Mouse (Mus musculus): ENCODE measurements at regions not wholly inside any gene's neighbourhood (a gene's known extent, or its start where the extent isn't known, plus 50 kb on each side); places are given as distances from the start of the nearest gene placed in this dataset.

DNA sequence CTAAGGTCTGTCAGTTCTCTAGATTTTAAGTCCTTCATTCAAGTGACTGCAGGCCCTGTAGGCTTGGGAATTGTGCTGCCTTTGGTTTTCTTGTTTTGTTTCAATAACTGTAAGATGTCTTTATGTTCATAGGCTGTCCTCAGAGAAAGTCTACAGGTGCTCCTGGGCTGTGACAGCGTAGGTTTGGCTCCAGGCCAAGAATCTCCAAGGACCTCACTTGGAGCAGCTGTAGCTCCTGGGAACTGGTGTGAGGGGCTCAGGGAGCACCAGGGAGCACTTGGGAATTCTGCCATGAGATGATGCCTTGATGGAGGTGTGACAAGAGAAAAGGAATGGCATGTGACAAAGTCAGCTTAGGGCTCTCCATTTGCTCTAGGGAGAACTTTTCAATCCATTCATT is 581.9 kb downstream of the 1700064H15Rik start:
- Histone ChIP-seq H3K4me2 (replicated peaks; ENCODE audit: low read depth, low read length) (no peak overlapping the region), H3K36me3 (ENCODE audit: insufficient read depth, low read length) (no peaks in the 10 kb centered on the region), H3K4me1 (ENCODE audit: insufficient read depth, low read depth, low read length) (no peaks in the 10 kb centered on the region), H3K9ac (replicated peaks; ENCODE audit: low read depth) (no peak overlapping the region), H3K27me3 (replicated peaks; ENCODE audit: insufficient read depth, low read length) (no peaks in the 10 kb centered on the region), H3K27ac (ENCODE audit: low read length) (no peak overlapping the region), H3K4me3 (ENCODE audit: low read depth, low read length) (no peak overlapping the region), H3K9me3 (ENCODE audit: low read length) (no peaks in the 10 kb centered on the region)
- no peak for DNase-seq (ENCODE audit: low spot score)
- no peak for TF ChIP-seq CTCF (IDR thresholded peaks at IDR 0.05)
- TF ChIP-seq EP300 (IDR thresholded peaks at IDR 0.05), result no peak
- ATAC-seq, result no peak
- 21% methylated on average over 1 of the region's 1 CpGs for WGBS

DNA sequence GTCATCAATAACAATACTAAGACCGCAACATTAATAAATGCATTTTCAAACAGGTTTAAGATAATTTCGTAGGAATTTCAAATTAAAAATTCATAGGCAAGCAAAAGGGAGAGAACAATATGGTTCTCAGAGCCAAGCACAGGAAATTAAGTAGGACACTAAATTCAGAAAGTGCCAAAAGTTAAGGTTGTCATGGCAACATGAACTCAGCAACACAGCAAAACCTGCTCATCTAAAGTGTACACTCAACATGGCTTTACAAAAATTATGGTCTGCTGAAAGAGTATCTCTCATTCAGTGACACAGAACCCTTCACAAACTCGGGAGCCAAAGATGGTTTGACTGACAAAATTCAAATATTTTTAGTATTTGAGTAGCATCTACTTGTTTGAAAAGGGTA is 572.5 kb downstream of the 1700064H15Rik start:
- H3K9me3 ChIP-seq (ENCODE audit: low read length), result no peaks in the 10 kb centered on the region
- ATAC-seq (no peak), DNase-seq (ENCODE audit: low spot score) (no peak)
- H3K9ac ChIP-seq (replicated peaks; ENCODE audit: low read depth), result no peak overlapping the region
- H3K27me3 ChIP-seq (replicated peaks; ENCODE audit: insufficient read depth, low read length), result no peaks in the 10 kb centered on the region
- H3K4me1 ChIP-seq (ENCODE audit: insufficient read depth, low read depth, low read length), result no peaks in the 10 kb centered on the region
- H3K36me3 ChIP-seq (ENCODE audit: insufficient read depth, low read length), result no peaks in the 10 kb centered on the region
- H3K4me3 ChIP-seq (ENCODE audit: low read depth, low read length), result no peak overlapping the region
- TF ChIP-seq EP300 (IDR thresholded peaks at IDR 0.05) (no peak), CTCF (IDR thresholded peaks at IDR 0.05) (no peak)
- no peak overlapping the region for H3K27ac ChIP-seq (ENCODE audit: low read length)
- no peak overlapping the region for H3K4me2 ChIP-seq (replicated peaks; ENCODE audit: low read depth, low read length)
- WGBS, result 62% methylated on average over 3 of the region's 3 CpGs

GRCm38 (mm10) chr3:19056623-19057022 is 571.9 kb downstream of the 1700064H15Rik start:
- H3K27ac ChIP-seq (ENCODE audit: low read length), result no peak overlapping the region
- TF ChIP-seq CTCF (IDR thresholded peaks at IDR 0.05) (no peak), EP300 (IDR thresholded peaks at IDR 0.05) (no peak)
- H3K27me3 ChIP-seq (replicated peaks; ENCODE audit: insufficient read depth, low read length), result no peaks in the 10 kb centered on the region
- WGBS, result 20% methylated on average over 9 of the region's 9 CpGs
- H3K4me3 ChIP-seq (ENCODE audit: low read depth, low read length), result no peak overlapping the region
- H3K4me1 ChIP-seq (ENCODE audit: insufficient read depth, low read depth, low read length), result no peaks in the 10 kb centered on the region
- no peak for DNase-seq (ENCODE audit: low spot score)
- no peaks in the 10 kb centered on the region for H3K36me3 ChIP-seq (ENCODE audit: insufficient read depth, low read length)
- ATAC-seq, result no peak
- H3K9ac ChIP-seq (replicated peaks; ENCODE audit: low read depth), result no peak overlapping the region
- no peaks in the 10 kb centered on the region for H3K9me3 ChIP-seq (ENCODE audit: low read length)
- H3K4me2 ChIP-seq (replicated peaks; ENCODE audit: low read depth, low read length), result no peak overlapping the region

DNA sequence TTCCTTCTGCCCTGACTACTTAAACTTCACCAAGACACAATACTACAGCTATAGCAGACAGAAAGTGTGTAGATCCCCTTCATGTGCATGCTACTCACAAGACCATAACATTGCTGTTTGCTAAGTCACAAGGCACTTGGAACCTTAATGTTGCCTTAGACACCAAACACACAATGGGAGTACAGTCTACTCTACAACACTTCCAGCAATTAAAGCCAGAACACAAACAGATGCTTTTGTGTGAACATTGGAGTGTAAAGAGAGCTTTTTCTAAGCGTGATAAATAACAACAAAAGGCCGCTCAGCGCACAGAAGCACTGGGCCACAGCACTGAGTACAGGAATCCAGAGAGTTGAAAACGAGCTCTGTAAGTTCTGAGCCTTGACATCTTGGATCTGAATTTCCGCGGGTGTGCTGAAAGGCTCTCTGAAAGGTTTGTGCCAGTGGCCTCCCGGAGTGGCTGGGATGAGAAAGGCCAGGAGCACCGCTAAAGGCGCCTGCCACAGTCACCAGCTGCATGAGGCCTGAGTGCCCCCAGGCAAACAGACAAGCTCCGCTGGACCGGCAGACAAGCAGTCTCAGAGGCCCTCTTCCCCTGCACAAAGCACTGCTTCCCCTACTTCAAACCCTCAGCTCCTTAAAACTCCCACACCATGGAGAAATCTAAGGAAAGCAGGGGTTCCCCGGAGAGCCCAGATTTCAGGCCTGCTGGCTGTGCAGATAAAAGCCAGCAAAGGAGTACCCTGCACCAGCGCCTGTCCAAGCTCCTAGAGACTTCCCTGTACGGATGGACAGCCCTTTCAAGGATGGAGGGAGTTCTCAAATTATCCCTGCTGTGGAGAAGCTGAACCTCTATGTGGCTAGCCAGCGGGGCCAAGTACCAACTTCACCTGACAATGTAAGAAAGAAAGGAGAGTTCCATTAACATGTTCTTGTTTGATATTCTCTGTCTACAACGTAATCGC is 568.3 kb downstream of the 1700064H15Rik start:
- TF ChIP-seq CTCF (IDR thresholded peaks at IDR 0.05), result no peak
- TF ChIP-seq EP300 (IDR thresholded peaks at IDR 0.05), result no peak
- Histone ChIP-seq H3K27ac (ENCODE audit: low read length) (no peak overlapping the region), H3K4me1 (ENCODE audit: insufficient read depth, low read depth, low read length) (no peaks in the 10 kb centered on the region), H3K4me2 (replicated peaks; ENCODE audit: low read depth, low read length) (no peak overlapping the region), H3K9ac (replicated peaks; ENCODE audit: low read depth) (no peak overlapping the region), H3K36me3 (ENCODE audit: insufficient read depth, low read length) (no peaks in the 10 kb centered on the region), H3K9me3 (ENCODE audit: low read length) (no peaks in the 10 kb centered on the region), H3K27me3 (replicated peaks; ENCODE audit: insufficient read depth, low read length) (no peaks in the 10 kb centered on the region), H3K4me3 (ENCODE audit: low read depth, low read length) (no peak overlapping the region)
- WGBS, result 47% methylated on average over 15 of the region's 17 CpGs
- no peak for ATAC-seq
- DNase-seq (ENCODE audit: low spot score), result no peak

GRCm38 (mm10) chr3:19061488-19062248 is 566.8 kb downstream of the 1700064H15Rik start:
- no peak for DNase-seq (ENCODE audit: low spot score)

DNA sequence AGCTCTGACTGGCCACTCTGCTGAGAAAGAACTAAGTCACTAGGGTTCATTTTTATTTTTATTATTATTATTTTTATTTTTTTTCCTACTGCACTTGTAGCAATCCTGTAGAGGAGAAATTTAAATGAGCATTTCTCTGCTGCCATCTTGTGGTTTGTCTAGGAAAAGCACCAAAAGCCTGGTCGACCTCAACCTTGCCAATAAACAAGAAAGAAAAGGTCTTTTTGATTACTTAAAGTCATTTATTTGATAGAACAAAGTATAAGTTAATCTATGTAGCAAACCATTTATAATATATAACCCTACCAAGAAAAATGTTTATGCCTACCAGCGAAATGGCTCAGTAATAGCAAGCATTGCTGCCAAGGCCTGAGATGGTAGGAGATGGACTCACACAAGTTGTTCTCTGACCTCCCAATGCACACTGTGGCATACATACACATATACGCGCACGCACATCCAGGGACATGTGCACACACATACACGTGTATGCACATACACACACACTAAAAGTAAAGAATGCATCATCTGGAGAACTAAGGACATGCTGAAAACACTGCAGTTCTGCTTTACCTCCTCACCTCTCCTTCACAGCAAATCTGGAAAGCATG is 566.1 kb downstream of the 1700064H15Rik start:
- no peaks in the 10 kb centered on the region for H3K9me3 ChIP-seq (ENCODE audit: low read length)
- no peak overlapping the region for H3K9ac ChIP-seq (replicated peaks; ENCODE audit: low read depth)
- H3K36me3 ChIP-seq (ENCODE audit: insufficient read depth, low read length), result no peaks in the 10 kb centered on the region
- WGBS, result 33% methylated on average over 6 of the region's 6 CpGs
- no peak overlapping the region for H3K4me2 ChIP-seq (replicated peaks; ENCODE audit: low read depth, low read length)
- TF ChIP-seq CTCF (IDR thresholded peaks at IDR 0.05), result peak; percentile 69
- TF ChIP-seq EP300 (IDR thresholded peaks at IDR 0.05), result no peak
- H3K27ac ChIP-seq (ENCODE audit: low read length), result no peak overlapping the region
- no peaks in the 10 kb centered on the region for H3K27me3 ChIP-seq (replicated peaks; ENCODE audit: insufficient read depth, low read length)
- no peak overlapping the region for H3K4me3 ChIP-seq (ENCODE audit: low read depth, low read length)
- DNase-seq (ENCODE audit: low spot score) (peak; percentile 66), ATAC-seq (no peak)
- H3K4me1 ChIP-seq (ENCODE audit: insufficient read depth, low read depth, low read length), result no peaks in the 10 kb centered on the region

More at GRCm38 (mm10) chr3:19061488-19062248, 566.8 kb downstream of the 1700064H15Rik start:
- Histone ChIP-seq H3K27me3 (replicated peaks; ENCODE audit: insufficient read depth, low read length) (no peaks in the 10 kb centered on the region), H3K4me2 (replicated peaks; ENCODE audit: low read depth, low read length) (no peak overlapping the region), H3K36me3 (ENCODE audit: insufficient read depth, low read length) (no peaks in the 10 kb centered on the region), H3K27ac (ENCODE audit: low read length) (no peak overlapping the region), H3K4me1 (ENCODE audit: insufficient read depth, low read depth, low read length) (no peaks in the 10 kb centered on the region), H3K9ac (replicated peaks; ENCODE audit: low read depth) (no peak overlapping the region), H3K4me3 (ENCODE audit: low read depth, low read length) (no peak overlapping the region), H3K9me3 (ENCODE audit: low read length) (no peaks in the 10 kb centered on the region)
- no peak for ATAC-seq
- TF ChIP-seq EP300 (IDR thresholded peaks at IDR 0.05), result no peak
- TF ChIP-seq CTCF (IDR thresholded peaks at IDR 0.05), result no peak
- WGBS, result 49% methylated on average over 11 of the region's 14 CpGs
